Mouse (Mus musculus): ENCODE data around the gene Ror1. TPM values are rescaled to one million over a fixed set of nuclear protein-coding genes. Genes with fewer than 3 reads are reported as not detected.

Ror1 gene
- polyA plus RNA-seq, 1 experiment, result 10.8 TPM

GRCm38 (mm10) chr4:100144744-100145143, 49.2 kb downstream of the Ror1 start:
- Histone ChIP-seq H3K4me1 (ENCODE audit: control insufficient read depth, insufficient read depth, low read length) (no peaks in the 10 kb centered on the region), H3K4me3 (ENCODE audit: insufficient read depth, low read length) (no peak overlapping the region), H3K27ac (ENCODE audit: insufficient read depth, low read length) (no peak overlapping the region)
- TF ChIP-seq POLR2A (IDR thresholded peaks at IDR 0.05; ENCODE audit: low read depth, low read length), result no peak
- no peak for TF ChIP-seq CTCF (IDR thresholded peaks at IDR 0.05; ENCODE audit: borderline replicate concordance, insufficient read depth, low read length)

GRCm38 (mm10) chr4:100150797-100151196, 55.2 kb downstream of the Ror1 start:
- no peaks in the 10 kb centered on the region for H3K4me1 ChIP-seq (ENCODE audit: control insufficient read depth, insufficient read depth, low read length)
- no peak for TF ChIP-seq POLR2A (IDR thresholded peaks at IDR 0.05; ENCODE audit: low read depth, low read length)
- TF ChIP-seq CTCF (IDR thresholded peaks at IDR 0.05; ENCODE audit: borderline replicate concordance, insufficient read depth, low read length), result no peak
- H3K27ac ChIP-seq (ENCODE audit: insufficient read depth, low read length), result no peak overlapping the region
- H3K4me3 ChIP-seq (ENCODE audit: insufficient read depth, low read length), result no peak overlapping the region

DNA sequence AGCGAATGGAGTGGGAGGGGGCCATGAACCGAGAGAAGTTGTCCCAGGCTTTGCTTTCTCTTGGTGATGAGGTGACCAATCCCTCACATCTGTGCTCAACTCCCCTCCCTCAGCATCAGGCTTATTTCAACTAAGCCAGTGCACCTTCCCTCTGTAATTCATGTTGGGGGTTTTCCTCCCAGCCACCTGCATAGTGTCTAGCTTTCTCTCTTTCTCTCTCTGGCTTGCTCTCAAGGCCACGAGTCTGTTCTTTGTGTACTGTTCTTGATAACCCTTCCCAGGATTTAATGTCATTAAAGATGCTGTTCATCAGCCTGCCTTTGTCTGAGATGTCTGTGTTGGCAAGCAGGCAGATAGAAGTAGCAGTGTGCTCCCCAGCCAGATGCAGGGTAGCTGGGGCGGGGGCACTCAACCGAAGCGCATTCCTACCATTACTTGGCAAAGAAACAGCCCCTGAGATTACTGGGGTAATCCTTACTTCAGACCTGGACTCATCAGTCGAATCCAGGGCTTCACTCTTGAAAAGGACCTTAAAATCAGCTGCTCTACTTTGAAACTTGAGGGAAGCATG, 59.1 kb downstream of the Ror1 start:
- TF ChIP-seq POLR2A (IDR thresholded peaks at IDR 0.05; ENCODE audit: low read depth, low read length) (no peak), CTCF (IDR thresholded peaks at IDR 0.05; ENCODE audit: borderline replicate concordance, insufficient read depth, low read length) (no peak)
- Histone ChIP-seq H3K4me3 (ENCODE audit: insufficient read depth, low read length) (no peak overlapping the region), H3K4me1 (ENCODE audit: control insufficient read depth, insufficient read depth, low read length) (no peaks in the 10 kb centered on the region), H3K27ac (ENCODE audit: insufficient read depth, low read length) (no peak overlapping the region)

- H3K4me3 ChIP-seq (ENCODE audit: insufficient read depth, low read length), result no peak overlapping the region
- H3K27ac ChIP-seq (ENCODE audit: insufficient read depth, low read length), result no peak overlapping the region
- no peaks in the 10 kb centered on the region for H3K4me1 ChIP-seq (ENCODE audit: control insufficient read depth, insufficient read depth, low read length)
- no peak for TF ChIP-seq POLR2A (IDR thresholded peaks at IDR 0.05; ENCODE audit: low read depth, low read length)
- no peak for TF ChIP-seq CTCF (IDR thresholded peaks at IDR 0.05; ENCODE audit: borderline replicate concordance, insufficient read depth, low read length)
Observed at GRCm38 (mm10) chr4:100155731-100156130, 60.1 kb downstream of the Ror1 start.

DNA sequence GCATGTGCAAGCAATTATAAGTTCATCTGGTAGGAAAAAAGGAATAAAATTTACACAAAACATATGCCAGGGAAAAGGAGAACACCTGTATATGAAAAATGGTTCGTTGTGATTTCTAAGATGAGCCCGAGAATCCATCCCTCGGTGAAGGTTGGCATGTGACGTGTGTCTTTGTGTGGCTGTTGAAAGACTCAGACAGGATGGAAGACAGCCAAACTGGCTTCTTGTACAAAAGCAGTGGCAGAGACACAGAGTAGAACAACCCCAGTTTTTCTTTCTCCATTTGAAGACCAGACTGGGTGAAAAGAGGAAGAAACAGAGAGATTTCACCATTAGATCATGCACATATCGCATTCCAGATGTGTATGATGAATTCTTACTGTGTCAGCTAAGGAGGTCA, 62.8 kb downstream of the Ror1 start:
- H3K4me3 ChIP-seq (ENCODE audit: insufficient read depth, low read length), result no peak overlapping the region
- TF ChIP-seq CTCF (IDR thresholded peaks at IDR 0.05; ENCODE audit: borderline replicate concordance, insufficient read depth, low read length) (no peak), POLR2A (IDR thresholded peaks at IDR 0.05; ENCODE audit: low read depth, low read length) (no peak)
- H3K27ac ChIP-seq (ENCODE audit: insufficient read depth, low read length), result no peak overlapping the region
- no peaks in the 10 kb centered on the region for H3K4me1 ChIP-seq (ENCODE audit: control insufficient read depth, insufficient read depth, low read length)

- TF ChIP-seq CTCF (IDR thresholded peaks at IDR 0.05; ENCODE audit: borderline replicate concordance, insufficient read depth, low read length), result no peak
- Histone ChIP-seq H3K4me3 (ENCODE audit: insufficient read depth, low read length) (no peak overlapping the region), H3K27ac (ENCODE audit: insufficient read depth, low read length) (no peak overlapping the region), H3K4me1 (ENCODE audit: control insufficient read depth, insufficient read depth, low read length) (no peaks in the 10 kb centered on the region)
Observed at GRCm38 (mm10) chr4:100160156-100160555, 64.6 kb downstream of the Ror1 start.

- H3K27ac ChIP-seq (ENCODE audit: insufficient read depth, low read length), result no peak overlapping the region
- H3K4me1 ChIP-seq (ENCODE audit: control insufficient read depth, insufficient read depth, low read length), result peaks cover 3% of the 10 kb centered on the region; the same call in 1 of the 2 replicates
- no peak overlapping the region for H3K4me3 ChIP-seq (ENCODE audit: insufficient read depth, low read length)
- TF ChIP-seq CTCF (IDR thresholded peaks at IDR 0.05; ENCODE audit: borderline replicate concordance, insufficient read depth, low read length), result no peak
- TF ChIP-seq POLR2A (IDR thresholded peaks at IDR 0.05; ENCODE audit: low read depth, low read length), result no peak
Observed at GRCm38 (mm10) chr4:100165790-100166189, 70.2 kb downstream of the Ror1 start.

GRCm38 (mm10) chr4:100166871-100167270, 71.3 kb downstream of the Ror1 start:
- no peak for TF ChIP-seq CTCF (IDR thresholded peaks at IDR 0.05; ENCODE audit: borderline replicate concordance, insufficient read depth, low read length)
- no peak for TF ChIP-seq POLR2A (IDR thresholded peaks at IDR 0.05; ENCODE audit: low read depth, low read length)
- H3K27ac ChIP-seq (ENCODE audit: insufficient read depth, low read length), result no peak overlapping the region
- H3K4me3 ChIP-seq (ENCODE audit: insufficient read depth, low read length), result no peak overlapping the region
- peaks cover 3% of the 10 kb centered on the region; the same call in 1 of the 2 replicates for H3K4me1 ChIP-seq (ENCODE audit: control insufficient read depth, insufficient read depth, low read length)

DNA sequence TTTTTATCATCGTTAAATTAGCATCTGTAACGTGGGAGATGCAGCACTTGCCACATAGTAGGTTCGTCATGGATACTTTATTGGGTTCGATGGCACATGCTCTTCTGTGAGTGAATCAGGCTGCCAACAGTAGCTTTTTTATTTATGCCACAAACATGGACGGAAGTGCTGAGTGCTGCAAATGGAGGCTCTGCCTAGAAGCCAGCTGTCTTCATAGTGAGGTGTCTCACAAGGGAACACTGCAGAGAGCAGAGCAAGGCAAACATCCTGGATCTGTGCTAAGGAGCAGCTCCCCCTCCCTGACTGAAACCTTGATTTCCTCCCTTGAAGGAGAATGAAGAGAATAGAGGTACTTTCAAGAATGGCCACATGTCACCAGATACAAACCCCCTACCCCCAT, 74.1 kb downstream of the Ror1 start:
- H3K27ac ChIP-seq (ENCODE audit: insufficient read depth, low read length), result no peak overlapping the region
- no peak overlapping the region for H3K4me3 ChIP-seq (ENCODE audit: insufficient read depth, low read length)
- H3K4me1 ChIP-seq (ENCODE audit: control insufficient read depth, insufficient read depth, low read length), result peaks cover 3% of the 10 kb centered on the region; the same call in 1 of the 2 replicates
- no peak for TF ChIP-seq CTCF (IDR thresholded peaks at IDR 0.05; ENCODE audit: borderline replicate concordance, insufficient read depth, low read length)
- no peak for TF ChIP-seq POLR2A (IDR thresholded peaks at IDR 0.05; ENCODE audit: low read depth, low read length)

GRCm38 (mm10) chr4:100170161-100170650, 74.6 kb downstream of the Ror1 start:
- Histone ChIP-seq H3K4me3 (ENCODE audit: insufficient read depth, low read length) (no peak overlapping the region), H3K4me1 (ENCODE audit: control insufficient read depth, insufficient read depth, low read length) (peaks cover 3% of the 10 kb centered on the region; the same call in 1 of the 2 replicates), H3K27ac (ENCODE audit: insufficient read depth, low read length) (no peak overlapping the region)
- no peak for TF ChIP-seq CTCF (IDR thresholded peaks at IDR 0.05; ENCODE audit: borderline replicate concordance, insufficient read depth, low read length)
- no peak for TF ChIP-seq POLR2A (IDR thresholded peaks at IDR 0.05; ENCODE audit: low read depth, low read length)

Data from embryonic fibroblast, embryonic 13.5 days (primary cell).